Mouse (Mus musculus): ENCODE results near the gene Slit3. TPM values are rescaled to one million over a fixed set of nuclear protein-coding genes. Genes with fewer than 3 reads are reported as not detected.
A peak's percentile ranks its signal among the peaks of the same experiment; 100 is the strongest.

The Slit3 gene
- polyA plus RNA-seq, 1 experiment from 2014 or later, result 22.2 TPM

DNA sequence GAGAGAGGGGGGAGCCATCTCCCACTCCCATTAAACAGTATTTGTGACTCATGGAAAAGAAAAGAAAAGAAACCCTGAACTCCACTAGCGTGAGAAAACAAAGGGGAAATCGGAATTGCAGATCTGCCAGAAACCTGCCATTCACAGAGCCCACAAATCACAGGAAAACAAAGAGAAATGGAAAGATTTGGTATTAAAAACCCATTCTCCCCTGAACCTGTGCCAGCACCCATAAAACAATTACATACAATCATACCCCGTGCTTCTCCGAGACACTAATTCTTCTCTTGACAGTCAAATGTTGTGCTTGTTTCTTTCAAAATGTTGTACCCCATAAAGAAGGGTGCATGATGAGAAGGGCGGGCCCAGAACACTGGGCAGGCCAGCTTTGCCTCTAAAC, 185.9 kb downstream of the Slit3 start:
- Histone ChIP-seq H3K27ac (no peak overlapping the region), H3K4me3 (no peak overlapping the region), H3K27me3 (ENCODE audit: insufficient read depth, poor library complexity, severe bottlenecking) (no peaks in the 10 kb centered on the region), H3K36me3 (no peaks in the 10 kb centered on the region), H3K4me1 (peaks cover 15% of the 10 kb centered on the region), H3K9me3 (no peaks in the 10 kb centered on the region)
- DNase-seq (ENCODE audit: low spot score), result no peak
- WGBS, result 87% methylated on average over 5 of the region's 5 CpGs

DNA sequence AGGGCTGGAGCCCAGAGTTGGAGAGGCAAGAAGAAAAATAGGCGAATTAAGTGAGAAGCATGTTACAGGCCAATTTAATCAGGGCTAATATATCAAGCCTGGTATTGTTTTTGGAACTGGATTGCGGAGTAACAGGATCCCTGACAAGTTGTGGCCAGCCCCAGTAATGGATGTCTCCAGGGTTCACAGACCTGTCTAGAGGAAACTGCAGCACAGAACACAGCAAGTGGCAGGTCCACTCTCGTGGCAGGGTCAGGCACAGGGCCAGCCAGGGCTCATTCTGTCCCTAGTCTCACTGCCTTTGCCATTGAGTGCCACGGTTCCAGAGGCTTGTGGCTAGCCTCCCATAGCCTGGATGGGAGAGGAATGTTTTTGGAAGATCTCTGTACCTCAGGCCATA, 187.0 kb downstream of the Slit3 start:
- no peak overlapping the region for H3K27ac ChIP-seq
- no peak for DNase-seq (ENCODE audit: low spot score)
- no peaks in the 10 kb centered on the region for H3K36me3 ChIP-seq
- no peak overlapping the region for H3K4me3 ChIP-seq
- WGBS, result 83% methylated on average over 4 of the region's 4 CpGs
- no peaks in the 10 kb centered on the region for H3K27me3 ChIP-seq (ENCODE audit: insufficient read depth, poor library complexity, severe bottlenecking)
- H3K9me3 ChIP-seq, result no peaks in the 10 kb centered on the region
- H3K4me1 ChIP-seq, result peaks cover 22% of the 10 kb centered on the region

DNA sequence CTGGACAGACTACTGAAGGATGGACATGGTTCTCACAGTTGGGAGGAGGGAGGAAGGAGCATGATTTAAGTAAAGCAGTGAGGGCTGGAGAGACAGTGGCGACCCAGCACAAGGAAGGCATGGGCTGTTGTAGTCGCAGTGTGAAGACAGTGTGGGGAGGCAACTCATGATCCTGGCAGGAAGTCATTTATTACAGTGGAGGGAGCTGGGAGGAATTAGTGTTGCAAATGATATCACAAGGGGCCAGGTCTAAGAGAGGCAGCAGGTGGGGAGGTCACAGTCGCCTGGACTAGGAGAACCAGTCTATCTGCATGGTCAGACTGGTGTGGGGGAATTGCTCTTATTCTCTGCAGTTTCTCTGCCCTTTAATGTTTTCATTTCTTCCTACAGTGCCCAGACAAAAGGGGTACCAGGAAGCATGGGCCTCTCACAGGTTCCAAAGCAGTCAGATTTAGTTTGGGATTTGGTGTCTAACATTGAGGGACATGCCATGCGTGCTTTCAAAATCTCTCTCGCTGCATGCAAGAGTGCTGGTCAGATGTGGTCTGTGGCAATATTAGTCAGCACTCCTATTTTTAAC, 194.5 kb downstream of the Slit3 start:
- Histone ChIP-seq H3K27me3 (ENCODE audit: insufficient read depth, poor library complexity, severe bottlenecking) (no peaks in the 10 kb centered on the region), H3K27ac (peak overlapping the region; percentile 59), H3K4me3 (no peak overlapping the region), H3K36me3 (no peaks in the 10 kb centered on the region), H3K9me3 (no peaks in the 10 kb centered on the region), H3K4me1 (peaks cover 38% of the 10 kb centered on the region)
- WGBS, result 77% methylated on average over 5 of the region's 5 CpGs
- no peak for DNase-seq (ENCODE audit: low spot score)

DNA sequence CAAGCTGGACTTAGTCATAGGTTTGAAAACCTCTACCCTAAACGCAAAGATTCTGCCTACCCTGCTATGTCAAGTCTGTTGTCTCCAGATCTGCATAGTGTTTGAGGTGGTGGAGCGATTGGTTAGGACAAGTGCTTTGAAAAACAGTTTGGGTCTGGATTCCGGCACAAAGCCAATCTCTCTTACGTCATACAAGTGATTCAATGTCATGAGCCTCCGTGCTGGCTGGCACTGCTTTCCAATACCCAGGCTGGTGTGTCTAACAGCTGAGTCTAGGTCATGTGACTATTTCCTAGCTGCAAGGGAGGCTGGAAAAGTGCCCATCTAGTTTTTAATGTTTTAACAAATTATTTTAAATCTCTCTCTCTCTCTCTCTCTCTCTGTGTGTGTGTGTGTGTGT, 196.2 kb downstream of the Slit3 start:
- H3K27me3 ChIP-seq (ENCODE audit: insufficient read depth, poor library complexity, severe bottlenecking), result no peaks in the 10 kb centered on the region
- no peak overlapping the region for H3K4me3 ChIP-seq
- no peak overlapping the region for H3K27ac ChIP-seq
- peaks cover 40% of the 10 kb centered on the region for H3K4me1 ChIP-seq
- no peak for DNase-seq (ENCODE audit: low spot score)
- 85% methylated on average over 5 of the region's 5 CpGs for WGBS
- no peaks in the 10 kb centered on the region for H3K9me3 ChIP-seq
- no peaks in the 10 kb centered on the region for H3K36me3 ChIP-seq

DNA sequence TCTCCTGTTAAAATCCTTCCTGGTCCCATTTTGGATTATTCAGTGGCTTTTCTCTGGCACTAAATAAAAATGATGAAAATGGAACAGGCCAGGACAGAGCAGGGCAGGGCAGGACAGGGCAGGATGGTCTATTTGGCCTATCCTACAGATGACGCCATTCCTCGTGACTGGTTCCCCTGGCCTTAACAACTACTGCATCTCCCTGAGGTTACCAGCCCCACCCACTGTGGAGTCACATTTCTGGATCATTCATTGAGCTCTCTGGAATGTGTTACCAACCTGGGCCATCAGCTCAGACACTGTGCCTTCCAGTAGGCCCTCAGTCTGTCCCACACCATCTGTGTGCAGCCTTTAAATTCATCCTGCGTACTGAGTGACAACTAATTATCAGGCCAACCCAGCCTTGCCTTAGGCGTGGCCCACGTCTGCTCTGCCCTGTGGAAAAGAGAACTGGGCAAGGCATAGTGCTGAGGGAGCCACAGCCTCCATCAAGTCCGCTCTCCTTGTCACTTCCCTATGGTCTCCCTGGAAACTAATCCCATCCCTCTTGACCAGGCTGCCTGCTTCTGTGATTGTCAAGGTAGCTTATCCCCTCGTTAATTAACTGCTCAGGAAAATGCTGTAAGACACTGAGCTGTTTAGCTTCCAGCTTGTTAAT, 196.9 kb downstream of the Slit3 start:
- Histone ChIP-seq H3K27ac (0 out of 2 replicates have a peak overlapping the region, but pooled peaks have one; percentile 38), H3K4me1 (peaks cover 36% of the 10 kb centered on the region), H3K36me3 (0 out of 2 replicates have a peak, but pooled peaks cover 3% of the 10 kb centered on the region), H3K27me3 (ENCODE audit: insufficient read depth, poor library complexity, severe bottlenecking) (no peaks in the 10 kb centered on the region), H3K4me3 (no peak overlapping the region), H3K9me3 (no peaks in the 10 kb centered on the region)
- 62% methylated on average over 7 of the region's 7 CpGs for WGBS
- no peak for DNase-seq (ENCODE audit: low spot score)

DNA sequence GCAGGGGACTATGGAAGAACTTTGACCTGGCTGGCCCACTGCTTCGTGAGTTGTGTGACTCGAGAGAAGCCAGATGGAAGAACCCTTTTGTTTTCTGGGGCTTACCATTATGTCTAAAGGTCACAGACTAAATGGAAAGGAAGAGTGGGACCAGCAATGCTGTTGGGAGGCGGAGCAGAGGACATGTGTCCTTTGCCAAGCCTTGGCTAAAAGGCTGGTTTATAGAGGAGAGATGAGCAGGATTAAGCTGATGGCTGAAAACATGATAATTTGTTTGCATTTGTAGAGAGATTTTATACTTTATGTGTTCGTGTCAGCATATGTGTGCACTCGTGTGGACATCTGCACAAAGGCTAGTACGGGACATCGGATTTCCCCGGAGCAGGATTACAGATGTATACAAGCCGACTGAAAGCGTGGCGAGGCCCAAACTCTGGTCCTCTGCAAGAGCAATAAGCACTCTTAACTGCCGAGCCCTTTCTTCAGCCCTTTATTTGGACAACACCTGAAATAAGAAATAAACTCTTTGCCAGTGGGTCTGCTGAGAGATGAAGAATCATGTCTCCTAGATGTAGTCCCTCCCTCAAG, 197.5 kb downstream of the Slit3 start:
- Histone ChIP-seq H3K9me3 (no peaks in the 10 kb centered on the region), H3K27me3 (ENCODE audit: insufficient read depth, poor library complexity, severe bottlenecking) (no peaks in the 10 kb centered on the region), H3K4me3 (no peak overlapping the region), H3K36me3 (0 out of 2 replicates have a peak, but pooled peaks cover 5% of the 10 kb centered on the region), H3K27ac (peak overlapping the region; percentile 38; the same call in 1 of the 2 replicates), H3K4me1 (peaks cover 36% of the 10 kb centered on the region)
- no peak for DNase-seq (ENCODE audit: low spot score)
- 87% methylated on average over 12 of the region's 12 CpGs for WGBS

DNA sequence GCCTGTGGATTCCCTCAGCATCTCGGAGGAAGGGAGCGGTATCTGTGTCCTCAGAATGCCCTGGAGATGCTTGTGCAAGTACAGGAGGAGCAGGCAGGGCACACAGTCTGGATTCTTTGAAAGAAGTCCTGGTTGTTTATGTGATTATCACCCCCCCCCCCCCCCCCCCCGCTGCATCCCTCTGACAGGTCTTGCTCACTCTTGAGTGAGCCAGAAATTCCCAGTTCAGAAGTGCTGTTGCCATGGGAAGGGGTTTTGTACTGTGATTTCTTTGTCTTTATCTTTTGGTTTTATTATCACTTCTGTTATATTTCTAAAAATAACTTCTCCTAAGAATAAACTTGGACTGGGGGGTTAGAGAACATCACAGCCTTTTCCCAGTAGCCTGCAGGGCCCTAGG, 199.5 kb downstream of the Slit3 start:
- Histone ChIP-seq H3K27ac (peak overlapping the region; percentile 47; the same call in 1 of the 2 replicates), H3K36me3 (0 out of 2 replicates have a peak, but pooled peaks cover 5% of the 10 kb centered on the region), H3K27me3 (ENCODE audit: insufficient read depth, poor library complexity, severe bottlenecking) (no peaks in the 10 kb centered on the region; the same call in 1 of the 2 replicates), H3K9me3 (no peaks in the 10 kb centered on the region), H3K4me1 (peaks cover 36% of the 10 kb centered on the region), H3K4me3 (no peak overlapping the region)
- 54% methylated on average over 3 of the region's 3 CpGs for WGBS
- no peak for DNase-seq (ENCODE audit: low spot score)

DNA sequence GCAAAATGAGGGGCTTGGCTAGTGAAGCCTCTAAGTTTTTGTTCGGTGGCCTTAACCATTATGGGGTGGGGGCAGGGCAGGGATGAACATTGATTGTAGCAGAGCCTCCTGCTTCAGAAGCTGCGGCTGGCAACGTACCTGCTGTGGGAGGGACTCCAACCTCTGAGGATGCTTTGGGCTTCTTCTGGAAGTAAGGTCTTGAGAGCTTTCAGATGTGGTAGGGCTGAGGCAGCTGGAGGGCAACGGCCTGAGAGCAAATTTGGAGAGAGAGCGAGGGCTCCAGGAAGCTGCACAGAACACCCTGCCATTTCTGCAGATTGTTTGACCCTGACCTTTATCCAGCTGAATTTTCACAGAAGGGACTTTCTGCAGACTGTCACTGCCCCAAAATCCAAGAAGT, 203.4 kb downstream of the Slit3 start:
- no peak for DNase-seq (ENCODE audit: low spot score)
- Histone ChIP-seq H3K27me3 (ENCODE audit: insufficient read depth, poor library complexity, severe bottlenecking) (no peaks in the 10 kb centered on the region; the same call in 1 of the 2 replicates), H3K27ac (no peak overlapping the region), H3K4me1 (peaks cover 36% of the 10 kb centered on the region), H3K36me3 (0 out of 2 replicates have a peak, but pooled peaks cover 5% of the 10 kb centered on the region), H3K9me3 (no peaks in the 10 kb centered on the region), H3K4me3 (no peak overlapping the region)
- WGBS, result 52% methylated on average over 5 of the region's 5 CpGs

DNA sequence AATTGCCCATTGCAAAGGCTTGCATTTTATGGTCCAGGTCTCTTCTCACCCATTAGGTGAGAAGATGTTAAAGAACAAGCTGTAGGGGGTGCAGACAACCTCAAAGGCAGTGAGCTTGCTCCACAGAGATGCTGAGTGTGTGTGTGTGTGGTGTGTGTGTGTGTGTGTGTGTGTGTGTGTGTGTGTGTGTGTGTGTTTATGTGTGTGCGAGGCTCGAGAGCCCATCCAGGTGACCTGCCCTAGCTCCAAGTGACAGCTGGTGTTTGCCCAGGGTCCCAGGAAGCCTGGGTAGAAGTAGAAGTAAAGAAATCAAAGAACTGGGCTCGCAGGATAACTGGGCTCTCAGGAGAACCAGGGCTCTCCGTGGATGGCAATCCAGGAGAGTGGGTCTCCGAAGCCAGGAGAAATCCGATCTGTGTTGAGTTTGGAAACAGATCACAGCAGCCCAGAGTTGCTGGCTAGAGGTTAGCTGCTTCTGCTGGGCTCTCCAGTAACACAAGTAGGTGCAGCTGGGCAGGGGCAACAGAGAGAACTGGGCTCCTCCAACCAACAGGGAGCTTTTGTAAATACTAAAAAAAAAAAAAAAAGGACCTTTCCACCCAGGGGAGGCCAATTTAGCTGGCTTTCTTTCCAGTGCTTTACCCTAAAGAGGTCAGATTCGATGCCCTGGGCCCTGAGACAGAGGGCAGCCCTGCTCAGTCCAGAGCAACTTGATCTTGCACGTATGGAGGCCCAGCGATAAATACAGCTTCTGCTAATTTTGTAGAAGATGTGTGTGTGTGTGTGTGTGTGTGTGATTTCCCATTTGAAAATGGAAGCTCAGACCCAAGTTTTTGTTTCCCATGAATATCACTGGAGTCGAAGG, 204.3 kb downstream of the Slit3 start:
- peaks cover 26% of the 10 kb centered on the region for H3K4me1 ChIP-seq
- no peak overlapping the region for H3K27ac ChIP-seq
- H3K27me3 ChIP-seq (ENCODE audit: insufficient read depth, poor library complexity, severe bottlenecking), result no peaks in the 10 kb centered on the region; the same call in 1 of the 2 replicates
- no peak overlapping the region for H3K4me3 ChIP-seq
- no peak for DNase-seq (ENCODE audit: low spot score)
- H3K9me3 ChIP-seq, result no peaks in the 10 kb centered on the region
- WGBS, result 39% methylated on average over 10 of the region's 10 CpGs
- H3K36me3 ChIP-seq, result 0 out of 2 replicates have a peak, but pooled peaks cover 5% of the 10 kb centered on the region

DNA sequence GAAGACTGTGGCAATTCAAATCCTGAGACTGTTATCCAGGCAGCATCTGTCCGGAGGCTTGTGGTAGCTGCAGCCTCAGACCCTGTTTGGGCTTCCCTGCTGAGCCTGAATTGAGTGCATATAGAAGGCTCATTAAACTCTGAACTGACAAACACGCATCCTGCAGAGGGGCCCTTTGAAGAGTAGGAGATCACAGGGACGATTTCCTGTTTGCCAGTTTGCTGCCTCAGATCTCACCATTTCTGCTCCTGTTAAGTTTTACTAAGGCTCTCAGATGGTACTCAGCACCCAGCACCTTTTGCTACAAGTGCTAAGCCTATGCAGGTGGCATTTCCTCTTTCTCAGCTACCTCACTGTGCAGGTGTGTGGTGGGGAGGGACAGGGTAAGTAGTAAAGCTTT, 205.3 kb downstream of the Slit3 start:
- Histone ChIP-seq H3K9me3 (no peaks in the 10 kb centered on the region), H3K4me3 (no peak overlapping the region), H3K36me3 (0 out of 2 replicates have a peak, but pooled peaks cover 5% of the 10 kb centered on the region), H3K27ac (no peak overlapping the region), H3K27me3 (ENCODE audit: insufficient read depth, poor library complexity, severe bottlenecking) (no peaks in the 10 kb centered on the region; the same call in 1 of the 2 replicates), H3K4me1 (peaks cover 19% of the 10 kb centered on the region)
- WGBS, result 28% methylated on average over 3 of the region's 3 CpGs
- DNase-seq (ENCODE audit: low spot score), result no peak

DNA sequence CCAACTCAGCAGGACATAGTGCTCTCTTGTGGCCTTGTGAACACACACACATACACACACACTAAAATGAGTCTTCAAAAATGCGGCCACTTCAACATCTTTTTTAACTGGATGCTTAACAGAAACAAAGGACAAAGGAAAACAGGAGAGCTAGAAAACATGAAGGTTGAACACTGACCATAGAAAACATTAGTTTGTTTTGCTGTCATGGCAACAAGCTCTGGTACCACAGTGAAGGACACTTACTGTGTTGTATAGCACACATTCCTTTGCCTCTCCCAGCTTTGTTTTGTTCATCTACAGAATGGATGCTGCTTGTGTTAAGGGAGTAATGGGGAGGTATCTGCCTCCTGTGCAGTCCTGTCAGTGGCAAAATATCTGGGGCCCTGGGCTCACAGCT, 206.9 kb downstream of the Slit3 start:
- H3K27ac ChIP-seq, result peak overlapping the region; percentile 56; the same call in 1 of the 2 replicates
- peaks cover 19% of the 10 kb centered on the region for H3K4me1 ChIP-seq
- WGBS, result 77% methylated on average over 1 of the region's 1 CpGs
- 0 out of 2 replicates have a peak, but pooled peaks cover 2% of the 10 kb centered on the region for H3K36me3 ChIP-seq
- no peak overlapping the region for H3K4me3 ChIP-seq
- no peaks in the 10 kb centered on the region; the same call in 1 of the 2 replicates for H3K27me3 ChIP-seq (ENCODE audit: insufficient read depth, poor library complexity, severe bottlenecking)
- no peaks in the 10 kb centered on the region for H3K9me3 ChIP-seq
- no peak for DNase-seq (ENCODE audit: low spot score)

DNA sequence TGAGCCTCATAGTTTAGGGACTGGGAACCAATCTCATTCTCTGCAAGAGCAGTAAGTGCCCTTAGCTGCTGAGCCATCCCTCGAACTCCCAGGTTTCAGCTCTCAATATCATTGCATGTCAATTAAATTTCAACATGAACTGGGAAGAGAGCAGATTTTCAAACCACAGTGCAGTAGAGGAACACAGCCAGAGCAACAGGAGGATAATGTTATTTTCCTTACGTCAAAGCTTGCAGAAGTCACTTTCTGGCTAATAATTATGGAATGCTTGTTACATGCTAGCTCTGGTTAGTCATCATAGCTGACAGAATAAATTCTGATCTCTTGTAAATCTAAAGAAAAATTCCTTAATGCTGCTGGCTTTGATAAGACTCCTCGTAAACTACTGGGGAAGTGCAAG, 210.5 kb downstream of the Slit3 start:
- Histone ChIP-seq H3K4me3 (no peak overlapping the region), H3K27ac (no peak overlapping the region), H3K9me3 (no peaks in the 10 kb centered on the region), H3K4me1 (peaks cover 31% of the 10 kb centered on the region), H3K36me3 (no peaks in the 10 kb centered on the region), H3K27me3 (ENCODE audit: insufficient read depth, poor library complexity, severe bottlenecking) (no peaks in the 10 kb centered on the region)
- DNase-seq (ENCODE audit: low spot score), result no peak
- 80% methylated on average over 3 of the region's 3 CpGs for WGBS
